Mouse (Mus musculus) hindbrain, embryonic 13.5 days (tissue): ENCODE measurements around the gene Nol12. TPM values are rescaled to one million over a fixed set of nuclear protein-coding genes. Genes with fewer than 3 reads are reported as not detected.

Experiments
- ATAC-seq: fragments of 200-750 bp; cut with Nextera tagmentation; 2 replicates; pipeline ENCODE4 v1.8.0; 2017; ENCODE audit warnings: moderate TSS enrichment; ENCODE audit not compliant: low FRiP score
- H3K27ac ChIP-seq: fragments of 300-500 bp; sonication (generic); 2 replicates; pipeline ENCODE4 v1.5.1; 2015; ENCODE audit warnings: inconsistent platforms, mild to moderate bottlenecking, moderate library complexity
- H3K27me3 ChIP-seq: fragments of 300-500 bp; sonication (generic); 2 replicates; pipeline ENCODE4 v1.6.1; 2015; ENCODE audit warnings: mild to moderate bottlenecking, inconsistent platforms
- H3K36me3 ChIP-seq: fragments of 300-500 bp; sonication (generic); 2 replicates; pipeline ENCODE4 v1.6.1; 2015; ENCODE audit warnings: mild to moderate bottlenecking, inconsistent platforms
- H3K4me1 ChIP-seq: fragments of 300-500 bp; sonication (generic); replicated peaks from 2 replicates; pipeline ENCODE4 v1.6.1; 2015; ENCODE audit warnings: inconsistent platforms
- H3K4me2 ChIP-seq: fragments of 300-500 bp; sonication (generic); 2 replicates; pipeline ENCODE4 v1.6.1; 2015; ENCODE audit warnings: inconsistent platforms, mild to moderate bottlenecking, moderate library complexity
- H3K4me3 ChIP-seq: fragments of 300-500 bp; sonication (generic); 2 replicates; pipeline ENCODE4 v1.5.1; 2015; ENCODE audit warnings: mild to moderate bottlenecking, inconsistent platforms
- H3K9ac ChIP-seq: fragments of 300-500 bp; sonication (generic); 2 replicates; pipeline ENCODE4 v1.6.1; 2015; ENCODE audit warnings: mild to moderate bottlenecking, inconsistent platforms
- H3K9me3 ChIP-seq: fragments of 300-500 bp; sonication (generic); 2 replicates; pipeline ENCODE4 v1.6.1; 2016; ENCODE audit warnings: inconsistent platforms
- WGBS: fragments of 180-500 bp; shearing (Covaris S2); methylation state at CpG from one replicate; pipeline ENCODE4 v1.1.7; 2015; 5-methylcytosine and 5-hydroxymethylcytosine counted together
- polyA plus RNA-seq: library from polyadenylated mRNA; unstranded; fragments of >200 nt; fragmentation: Nextera tagmentation; extraction: Ambion mirVana; gene quantifications from 2 replicates; pipeline ENCODE4 v1.2.1, GENCODE M21; 2015

Gene Nol12
- polyA plus RNA-seq, 1 experiment from 2014 or later = 57.4 TPM

DNA sequence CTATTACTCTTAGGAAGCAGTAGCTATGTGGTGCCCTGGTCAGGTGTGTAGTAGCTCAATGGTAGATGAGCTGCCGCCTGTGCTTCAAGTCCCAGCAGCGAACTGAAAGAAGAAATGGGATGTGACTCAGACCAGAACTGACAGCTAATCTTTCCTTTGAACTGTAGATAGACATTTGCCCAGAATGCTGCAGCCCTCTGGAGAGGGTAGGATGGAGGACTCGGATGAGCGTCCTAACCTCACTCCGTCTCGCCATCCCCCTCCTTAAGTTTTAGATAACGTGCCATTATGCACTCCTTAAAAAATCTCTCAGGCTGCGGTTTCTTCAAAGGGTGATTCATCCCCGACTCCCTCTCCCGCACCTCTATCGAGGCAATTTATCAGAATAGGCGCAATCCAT lies 14.8 kb upstream of the Nol12 start:
- H3K4me2 ChIP-seq = no peak overlapping the region
- H3K27ac ChIP-seq = no peak overlapping the region; the same call in 1 of the 2 replicates
- no peak overlapping the region for H3K9ac ChIP-seq
- WGBS = 79% methylated on average over 12 of the region's 12 CpGs
- H3K36me3 ChIP-seq = peaks cover 20% of the 10 kb centered on the region
- peaks cover under 1% of the 10 kb centered on the region; the same call in 1 of the 2 replicates for H3K27me3 ChIP-seq
- no peak for ATAC-seq
- peaks cover 27% of the 10 kb centered on the region for H3K4me1 ChIP-seq
- no peak overlapping the region for H3K4me3 ChIP-seq
- no peaks in the 10 kb centered on the region for H3K9me3 ChIP-seq

GRCm38 (mm10) chr15:78922700-78923099 lies 12.0 kb upstream of the Nol12 start:
- no peak overlapping the region for H3K4me2 ChIP-seq
- ATAC-seq = no peak
- peaks cover 24% of the 10 kb centered on the region for H3K4me1 ChIP-seq
- no peaks in the 10 kb centered on the region for H3K9me3 ChIP-seq
- no peak overlapping the region for H3K4me3 ChIP-seq
- no peak overlapping the region for H3K27ac ChIP-seq
- H3K36me3 ChIP-seq = peaks cover 16% of the 10 kb centered on the region
- H3K27me3 ChIP-seq = peaks cover 20% of the 10 kb centered on the region
- 91% methylated on average over 7 of the region's 7 CpGs for WGBS
- H3K9ac ChIP-seq = no peak overlapping the region

- ATAC-seq = no peak
- Histone ChIP-seq H3K36me3 (peaks cover 9% of the 10 kb centered on the region), H3K27ac (no peak overlapping the region), H3K4me3 (no peak overlapping the region), H3K27me3 (peaks cover 23% of the 10 kb centered on the region), H3K9ac (no peak overlapping the region), H3K9me3 (no peaks in the 10 kb centered on the region), H3K4me2 (no peak overlapping the region), H3K4me1 (peaks cover 33% of the 10 kb centered on the region)
- 72% methylated on average over 6 of the region's 6 CpGs for WGBS
Observed at GRCm38 (mm10) chr15:78923585-78923984, 11.1 kb upstream of the Nol12 start.

- H3K9ac ChIP-seq = peak overlapping the region; percentile 13; the same call in 1 of the 2 replicates
- no peak overlapping the region for H3K4me2 ChIP-seq
- peaks cover 26% of the 10 kb centered on the region for H3K27me3 ChIP-seq
- 28% methylated on average over 8 of the region's 8 CpGs for WGBS
- ATAC-seq = no peak
- H3K9me3 ChIP-seq = no peaks in the 10 kb centered on the region
- no peaks in the 10 kb centered on the region for H3K36me3 ChIP-seq
- peaks cover 33% of the 10 kb centered on the region for H3K4me1 ChIP-seq
- H3K4me3 ChIP-seq = no peak overlapping the region
- H3K27ac ChIP-seq = no peak overlapping the region
Observed at GRCm38 (mm10) chr15:78925129-78925528, 9.6 kb upstream of the Nol12 start.

DNA sequence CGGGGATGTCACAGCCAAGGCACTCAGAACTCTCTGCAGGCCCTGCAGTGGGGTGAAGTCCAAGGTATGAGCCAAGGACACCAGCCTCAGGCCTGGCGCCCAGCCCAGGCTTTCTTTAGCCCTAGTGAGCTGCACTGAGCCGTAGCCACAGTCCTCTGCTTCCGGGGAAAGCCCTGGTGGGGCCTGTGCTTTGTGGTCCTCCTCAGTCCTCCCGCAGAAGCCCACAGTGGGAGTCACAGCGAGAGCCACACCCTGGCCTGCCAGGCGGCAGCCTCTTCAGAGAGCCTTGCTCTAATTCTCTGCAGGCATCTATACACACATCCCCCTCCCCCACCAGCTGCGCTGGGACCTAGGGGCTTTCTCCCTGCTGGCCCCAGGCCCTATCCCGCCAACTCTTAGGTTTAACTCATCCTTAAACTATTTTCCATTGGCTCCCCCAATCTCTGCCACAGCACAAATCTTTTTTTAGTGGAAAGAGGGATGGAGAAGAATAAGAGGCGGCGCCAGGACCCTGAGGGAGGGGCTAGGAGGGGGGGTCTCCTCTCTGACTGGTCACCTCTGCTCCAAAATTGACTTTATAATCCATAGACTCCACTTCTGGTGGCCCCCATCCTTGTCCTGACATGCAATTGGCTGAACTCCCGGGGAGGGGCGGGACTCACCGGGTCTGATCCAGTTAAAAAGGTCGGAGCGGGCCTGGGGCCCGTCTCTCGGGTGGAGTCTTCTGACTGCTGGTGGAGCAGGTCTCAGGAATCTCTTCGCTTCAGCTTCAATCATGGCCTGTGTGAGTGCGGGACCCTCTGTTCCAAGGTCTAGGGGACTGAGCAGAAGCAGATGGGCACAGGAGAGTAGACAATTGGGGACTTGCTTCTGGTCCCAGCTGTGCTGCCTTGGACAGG lies 8.5 kb upstream of the Nol12 start, which contains the start of gene Lgals1:
Gene Lgals1 (plus strand): TSS at position 705 of the 899 bp plus-strand sequence.
- peak; percentile 49 for ATAC-seq
- Histone ChIP-seq H3K9me3 (no peaks in the 10 kb centered on the region), H3K27me3 (peaks cover 26% of the 10 kb centered on the region), H3K9ac (peak within 1 kb of the TSS; percentile 40), H3K4me1 (peaks cover 33% of the 10 kb centered on the region), H3K4me2 (peak within 1 kb of the TSS; percentile 59), H3K4me3 (peak within 1 kb of the TSS; percentile 33), H3K36me3 (no peaks in the 10 kb centered on the region), H3K27ac (peak within 1 kb of the TSS; percentile 77)
- 7% methylated on average over 20 of the region's 20 CpGs for WGBS

GRCm38 (mm10) chr15:78927021-78927787 lies 7.5 kb upstream of the Nol12 start:
- H3K4me1 ChIP-seq = peaks cover 33% of the 10 kb centered on the region
- no peak for ATAC-seq
- H3K27me3 ChIP-seq = peaks cover 26% of the 10 kb centered on the region
- no peak overlapping the region for H3K27ac ChIP-seq
- H3K36me3 ChIP-seq = no peaks in the 10 kb centered on the region
- H3K4me2 ChIP-seq = peak overlapping the region; percentile 59
- peak overlapping the region; percentile 33 for H3K4me3 ChIP-seq
- WGBS = 24% methylated on average over 15 of the region's 15 CpGs
- no peaks in the 10 kb centered on the region for H3K9me3 ChIP-seq
- H3K9ac ChIP-seq = peak overlapping the region; percentile 40; the same call in 1 of the 2 replicates

GRCm38 (mm10) chr15:78927788-78928457 lies 6.8 kb upstream of the Nol12 start:
- Histone ChIP-seq H3K27me3 (peaks cover 26% of the 10 kb centered on the region), H3K4me2 (peak overlapping the region; percentile 59), H3K4me1 (peaks cover 33% of the 10 kb centered on the region), H3K9me3 (no peaks in the 10 kb centered on the region), H3K27ac (no peak overlapping the region), H3K4me3 (peak overlapping the region; percentile 33), H3K9ac (peak overlapping the region; percentile 40; the same call in 1 of the 2 replicates), H3K36me3 (no peaks in the 10 kb centered on the region)
- WGBS = under 1% methylated on average over 32 of the region's 35 CpGs
- no peak for ATAC-seq

DNA sequence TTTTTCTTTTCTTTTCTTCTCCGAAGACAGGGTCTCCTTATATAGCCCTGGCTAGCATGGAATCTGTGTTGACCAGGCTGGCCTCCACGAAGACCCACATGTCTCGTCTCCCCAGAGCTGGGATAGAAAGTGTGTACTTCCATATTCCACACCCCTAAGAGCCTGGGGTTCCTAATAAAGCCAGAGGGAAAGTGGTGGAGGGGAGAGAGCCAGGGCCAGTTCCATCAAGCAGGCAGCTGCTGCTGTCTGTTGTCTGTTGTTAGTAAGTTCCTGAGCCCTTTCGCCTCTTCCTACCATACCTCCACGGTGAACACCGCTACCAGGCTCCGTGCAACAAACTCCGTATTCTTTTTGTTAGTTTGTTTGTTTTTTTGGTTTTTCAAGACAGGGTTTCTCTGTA lies 6.2 kb upstream of the Nol12 start:
- WGBS = 47% methylated on average over 8 of the region's 8 CpGs
- H3K4me2 ChIP-seq = peak overlapping the region; percentile 59
- H3K27me3 ChIP-seq = peaks cover 26% of the 10 kb centered on the region
- H3K9ac ChIP-seq = no peak overlapping the region
- H3K4me3 ChIP-seq = peak overlapping the region; percentile 33
- no peak overlapping the region for H3K27ac ChIP-seq
- H3K36me3 ChIP-seq = no peaks in the 10 kb centered on the region
- H3K4me1 ChIP-seq = peaks cover 33% of the 10 kb centered on the region
- no peak for ATAC-seq
- H3K9me3 ChIP-seq = no peaks in the 10 kb centered on the region

DNA sequence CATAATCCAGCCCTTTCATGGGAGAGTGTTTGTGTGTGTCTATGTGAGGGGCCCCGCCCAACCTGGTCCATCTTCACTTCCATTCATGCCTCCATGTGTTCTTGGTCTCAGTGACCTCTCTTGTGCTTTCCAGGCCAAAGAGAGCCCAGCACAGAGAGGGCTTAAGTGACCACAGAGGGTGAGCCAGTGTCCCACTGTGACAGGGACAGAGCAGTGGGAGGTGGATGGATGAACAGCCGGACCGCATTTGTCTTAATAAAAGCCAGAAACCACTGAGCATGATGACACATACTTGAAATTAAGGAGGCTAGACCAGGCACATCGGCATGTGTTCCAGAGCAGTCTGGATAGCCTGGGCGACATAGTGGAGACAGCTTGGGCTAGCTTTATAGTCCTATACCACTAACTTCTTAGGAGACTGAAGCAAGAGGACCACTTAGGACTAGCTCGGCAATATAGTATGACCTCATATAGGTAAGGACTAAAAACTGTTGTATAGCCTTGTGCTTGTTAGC lies 4.5 kb upstream of the Nol12 start:
- H3K4me3 ChIP-seq = no peak overlapping the region
- 91% methylated on average over 6 of the region's 6 CpGs for WGBS
- H3K4me1 ChIP-seq = peaks cover 33% of the 10 kb centered on the region
- no peak for ATAC-seq
- no peak overlapping the region for H3K9ac ChIP-seq
- H3K4me2 ChIP-seq = no peak overlapping the region
- H3K27me3 ChIP-seq = peaks cover 23% of the 10 kb centered on the region
- H3K36me3 ChIP-seq = no peaks in the 10 kb centered on the region
- no peak overlapping the region for H3K27ac ChIP-seq
- no peaks in the 10 kb centered on the region for H3K9me3 ChIP-seq

DNA sequence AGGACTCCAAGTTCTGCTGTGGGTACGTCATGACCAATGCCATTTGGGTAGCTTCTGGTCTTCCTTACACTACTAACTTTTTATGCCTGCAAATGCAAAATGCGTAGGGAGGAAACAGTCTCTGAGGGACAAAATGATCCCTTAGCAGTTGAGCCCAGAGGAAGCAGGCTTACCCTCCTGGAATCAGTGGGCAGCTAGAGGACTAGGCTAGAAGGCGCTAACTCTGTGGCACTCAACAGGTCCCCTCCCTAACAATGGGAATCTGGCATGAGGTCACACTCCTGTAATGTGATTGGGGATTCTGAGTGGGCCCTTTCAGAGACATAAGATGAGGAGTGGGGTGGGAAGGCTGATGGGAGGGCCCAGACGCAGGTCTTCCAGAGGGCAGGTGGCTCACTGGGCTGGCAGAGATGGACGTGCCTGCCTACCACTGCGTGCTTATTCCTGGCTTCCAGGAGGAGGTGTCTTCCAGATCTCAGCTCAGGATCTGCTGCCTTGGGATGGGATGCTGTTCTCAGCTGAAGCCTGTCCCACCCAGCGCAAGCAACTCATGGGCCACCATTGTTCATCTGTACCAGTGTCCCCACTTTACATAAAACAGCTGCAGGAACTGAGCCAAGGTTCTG lies 3.8 kb upstream of the Nol12 start:
- no peak for ATAC-seq
- H3K27ac ChIP-seq = no peak overlapping the region
- no peak overlapping the region for H3K4me3 ChIP-seq
- H3K9ac ChIP-seq = no peak overlapping the region
- no peaks in the 10 kb centered on the region for H3K9me3 ChIP-seq
- H3K36me3 ChIP-seq = no peaks in the 10 kb centered on the region
- peaks cover 21% of the 10 kb centered on the region for H3K27me3 ChIP-seq
- H3K4me1 ChIP-seq = peaks cover 33% of the 10 kb centered on the region
- 88% methylated on average over 7 of the region's 7 CpGs for WGBS
- no peak overlapping the region for H3K4me2 ChIP-seq

DNA sequence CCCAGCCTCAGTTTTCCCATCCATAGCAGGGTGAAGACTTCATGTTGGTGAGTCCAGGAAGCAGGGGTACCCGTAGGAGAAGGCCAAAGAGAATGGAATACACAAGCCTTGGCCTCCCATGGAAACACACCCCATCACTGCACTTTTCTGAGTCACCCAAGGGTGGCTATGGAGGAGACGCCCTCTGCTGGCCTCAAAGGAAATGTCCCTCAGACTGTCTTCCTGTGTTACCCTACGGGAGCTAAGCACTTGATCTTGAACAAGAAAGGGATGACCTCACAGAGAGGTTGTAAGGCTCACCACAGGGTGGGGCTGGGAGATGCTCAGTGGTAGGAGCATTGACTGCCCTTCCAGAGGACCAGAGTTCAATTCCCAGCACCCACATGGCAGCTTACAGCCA lies 3.2 kb upstream of the Nol12 start:
- peaks cover 33% of the 10 kb centered on the region for H3K4me1 ChIP-seq
- H3K27me3 ChIP-seq = peaks cover 17% of the 10 kb centered on the region
- H3K36me3 ChIP-seq = no peaks in the 10 kb centered on the region; the same call in 1 of the 2 replicates
- no peak overlapping the region for H3K4me2 ChIP-seq
- H3K9me3 ChIP-seq = no peaks in the 10 kb centered on the region
- no peak for ATAC-seq
- no peak overlapping the region for H3K9ac ChIP-seq
- 28% methylated on average over 3 of the region's 3 CpGs for WGBS
- no peak overlapping the region for H3K27ac ChIP-seq
- no peak overlapping the region for H3K4me3 ChIP-seq
